Mouse (Mus musculus): ENCODE results near the gene Ddo.

Ddo gene

GRCm38 (mm10) chr10:40672587-40673296 is 42.9 kb downstream of the Ddo start:
- no peaks in the 10 kb centered on the region for H3K36me3 ChIP-seq (ENCODE audit: insufficient read depth, low read length)
- no peaks in the 10 kb centered on the region for H3K27me3 ChIP-seq (ENCODE audit: insufficient read depth, low read length)
- no peaks in the 10 kb centered on the region; the same call in 1 of the 2 replicates for H3K4me1 ChIP-seq (replicated peaks; ENCODE audit: low read depth, low read length)
- no peak overlapping the region for H3K4me3 ChIP-seq (replicated peaks; ENCODE audit: low read length)
- no peak for TF ChIP-seq CTCF (conservative IDR thresholded peaks at IDR 0.05; ENCODE audit: low read length)
- no peak for TF ChIP-seq NANOG (IDR thresholded peaks at IDR 0.05; ENCODE audit: borderline replicate concordance, low read length)
- TF ChIP-seq POU5F1 (IDR thresholded peaks at IDR 0.05; ENCODE audit: borderline replicate concordance, low read length) = no peak
- peaks cover 21% of the 10 kb centered on the region for H3K9me3 ChIP-seq (ENCODE audit: low read length)

- Histone ChIP-seq H3K27me3 (ENCODE audit: insufficient read depth, low read length) (no peaks in the 10 kb centered on the region), H3K36me3 (ENCODE audit: insufficient read depth, low read length) (no peaks in the 10 kb centered on the region), H3K9me3 (ENCODE audit: low read length) (peaks cover 16% of the 10 kb centered on the region), H3K4me3 (replicated peaks; ENCODE audit: low read length) (no peak overlapping the region), H3K4me1 (replicated peaks; ENCODE audit: low read depth, low read length) (no peaks in the 10 kb centered on the region; the same call in 1 of the 2 replicates)
- TF ChIP-seq NANOG (IDR thresholded peaks at IDR 0.05; ENCODE audit: borderline replicate concordance, low read length) = no peak
- TF ChIP-seq CTCF (conservative IDR thresholded peaks at IDR 0.05; ENCODE audit: low read length) = no peak
- no peak for TF ChIP-seq POU5F1 (IDR thresholded peaks at IDR 0.05; ENCODE audit: borderline replicate concordance, low read length)
Measured at GRCm38 (mm10) chr10:40673297-40673665, 43.5 kb downstream of the Ddo start.

GRCm38 (mm10) chr10:40674151-40674550 is 44.3 kb downstream of the Ddo start:
- Histone ChIP-seq H3K4me1 (replicated peaks; ENCODE audit: low read depth, low read length) (no peaks in the 10 kb centered on the region; the same call in 1 of the 2 replicates), H3K9me3 (ENCODE audit: low read length) (peaks cover 9% of the 10 kb centered on the region), H3K27me3 (ENCODE audit: insufficient read depth, low read length) (no peaks in the 10 kb centered on the region), H3K36me3 (ENCODE audit: insufficient read depth, low read length) (no peaks in the 10 kb centered on the region), H3K4me3 (replicated peaks; ENCODE audit: low read length) (no peak overlapping the region)
- TF ChIP-seq NANOG (IDR thresholded peaks at IDR 0.05; ENCODE audit: borderline replicate concordance, low read length) = no peak
- no peak for TF ChIP-seq POU5F1 (IDR thresholded peaks at IDR 0.05; ENCODE audit: borderline replicate concordance, low read length)
- no peak for TF ChIP-seq CTCF (conservative IDR thresholded peaks at IDR 0.05; ENCODE audit: low read length)

- Histone ChIP-seq H3K27me3 (ENCODE audit: insufficient read depth, low read length) (peaks cover 8% of the 10 kb centered on the region), H3K4me1 (replicated peaks; ENCODE audit: low read depth, low read length) (no peaks in the 10 kb centered on the region; the same call in 1 of the 2 replicates), H3K9me3 (ENCODE audit: low read length) (no peaks in the 10 kb centered on the region), H3K4me3 (replicated peaks; ENCODE audit: low read length) (no peak overlapping the region), H3K36me3 (ENCODE audit: insufficient read depth, low read length) (no peaks in the 10 kb centered on the region)
- TF ChIP-seq POU5F1 (IDR thresholded peaks at IDR 0.05; ENCODE audit: borderline replicate concordance, low read length) = no peak
- no peak for TF ChIP-seq CTCF (conservative IDR thresholded peaks at IDR 0.05; ENCODE audit: low read length)
- TF ChIP-seq NANOG (IDR thresholded peaks at IDR 0.05; ENCODE audit: borderline replicate concordance, low read length) = no peak
Measured at GRCm38 (mm10) chr10:40675921-40676320, 46.1 kb downstream of the Ddo start.

- no peaks in the 10 kb centered on the region for H3K36me3 ChIP-seq (ENCODE audit: insufficient read depth, low read length)
- H3K27me3 ChIP-seq (ENCODE audit: insufficient read depth, low read length) = peaks cover 27% of the 10 kb centered on the region
- no peaks in the 10 kb centered on the region for H3K9me3 ChIP-seq (ENCODE audit: low read length)
- no peak for TF ChIP-seq CTCF (conservative IDR thresholded peaks at IDR 0.05; ENCODE audit: low read length)
- no peak for TF ChIP-seq POU5F1 (IDR thresholded peaks at IDR 0.05; ENCODE audit: borderline replicate concordance, low read length)
- no peak for TF ChIP-seq NANOG (IDR thresholded peaks at IDR 0.05; ENCODE audit: borderline replicate concordance, low read length)
- no peak overlapping the region for H3K4me3 ChIP-seq (replicated peaks; ENCODE audit: low read length)
- H3K4me1 ChIP-seq (replicated peaks; ENCODE audit: low read depth, low read length) = peaks cover under 1% of the 10 kb centered on the region
Measured at GRCm38 (mm10) chr10:40678477-40678876, 48.7 kb downstream of the Ddo start.

- Histone ChIP-seq H3K9me3 (ENCODE audit: low read length) (no peaks in the 10 kb centered on the region), H3K4me1 (replicated peaks; ENCODE audit: low read depth, low read length) (peaks cover 10% of the 10 kb centered on the region), H3K36me3 (ENCODE audit: insufficient read depth, low read length) (no peaks in the 10 kb centered on the region), H3K27me3 (ENCODE audit: insufficient read depth, low read length) (peaks cover 45% of the 10 kb centered on the region), H3K4me3 (replicated peaks; ENCODE audit: low read length) (0 out of 2 replicates have a peak overlapping the region, but pooled peaks have one; percentile 82)
- TF ChIP-seq POU5F1 (IDR thresholded peaks at IDR 0.05; ENCODE audit: borderline replicate concordance, low read length) = no peak
- no peak for TF ChIP-seq CTCF (conservative IDR thresholded peaks at IDR 0.05; ENCODE audit: low read length)
- no peak for TF ChIP-seq NANOG (IDR thresholded peaks at IDR 0.05; ENCODE audit: borderline replicate concordance, low read length)
Measured at GRCm38 (mm10) chr10:40682470-40682869, 52.7 kb downstream of the Ddo start.

- Histone ChIP-seq H3K36me3 (ENCODE audit: insufficient read depth, low read length) (no peaks in the 10 kb centered on the region), H3K9me3 (ENCODE audit: low read length) (no peaks in the 10 kb centered on the region), H3K4me3 (replicated peaks; ENCODE audit: low read length) (peak within 1 kb of the TSS; percentile 82), H3K27me3 (ENCODE audit: insufficient read depth, low read length) (peaks cover 45% of the 10 kb centered on the region), H3K4me1 (replicated peaks; ENCODE audit: low read depth, low read length) (peaks cover 12% of the 10 kb centered on the region)
- TF ChIP-seq POU5F1 (IDR thresholded peaks at IDR 0.05; ENCODE audit: borderline replicate concordance, low read length) = no peak
- 0 out of 2 replicates have a peak, but pooled peaks have one; percentile 11 for TF ChIP-seq CTCF (conservative IDR thresholded peaks at IDR 0.05; ENCODE audit: low read length)
Measured at GRCm38 (mm10) chr10:40683092-40683867, 53.5 kb downstream of the Ddo start, which contains the start of gene Mettl24. Mettl24 (plus strand) TSS chr10:40683282.

- TF ChIP-seq CTCF (conservative IDR thresholded peaks at IDR 0.05; ENCODE audit: low read length) (no peak), NANOG (IDR thresholded peaks at IDR 0.05; ENCODE audit: borderline replicate concordance, low read length) (no peak), POU5F1 (IDR thresholded peaks at IDR 0.05; ENCODE audit: borderline replicate concordance, low read length) (no peak)
- Histone ChIP-seq H3K27me3 (ENCODE audit: insufficient read depth, low read length) (peaks cover 45% of the 10 kb centered on the region), H3K4me1 (replicated peaks; ENCODE audit: low read depth, low read length) (peaks cover 18% of the 10 kb centered on the region), H3K9me3 (ENCODE audit: low read length) (no peaks in the 10 kb centered on the region), H3K36me3 (ENCODE audit: insufficient read depth, low read length) (no peaks in the 10 kb centered on the region), H3K4me3 (replicated peaks; ENCODE audit: low read length) (peak overlapping the region; percentile 82)
Measured at GRCm38 (mm10) chr10:40683868-40684253, 54.0 kb downstream of the Ddo start.

All from E14TG2a.4 (cell line).